Mouse (Mus musculus) testis, adult 2 months (tissue): ENCODE results near the gene Acsl1.

ENCODE experiments used
- CTCF ChIP-seq: fragments of 200-500 bp; IDR thresholded peaks from 2 replicates; pipeline ENCODE4 v1.5.1; 2012; ENCODE audit warnings: low read depth, mild to moderate bottlenecking, inconsistent platforms, low read length, moderate library complexity; ENCODE audit not compliant: control insufficient read depth, insufficient read depth, insufficient replicate concordance
- POLR2A ChIP-seq: fragments of 200-500 bp; IDR thresholded peaks from 2 replicates; pipeline ENCODE4 v1.6.1; 2012; ENCODE audit warnings: low read depth, mild to moderate bottlenecking, inconsistent platforms, low read length, moderate library complexity; ENCODE audit not compliant: control insufficient read depth

DNA sequence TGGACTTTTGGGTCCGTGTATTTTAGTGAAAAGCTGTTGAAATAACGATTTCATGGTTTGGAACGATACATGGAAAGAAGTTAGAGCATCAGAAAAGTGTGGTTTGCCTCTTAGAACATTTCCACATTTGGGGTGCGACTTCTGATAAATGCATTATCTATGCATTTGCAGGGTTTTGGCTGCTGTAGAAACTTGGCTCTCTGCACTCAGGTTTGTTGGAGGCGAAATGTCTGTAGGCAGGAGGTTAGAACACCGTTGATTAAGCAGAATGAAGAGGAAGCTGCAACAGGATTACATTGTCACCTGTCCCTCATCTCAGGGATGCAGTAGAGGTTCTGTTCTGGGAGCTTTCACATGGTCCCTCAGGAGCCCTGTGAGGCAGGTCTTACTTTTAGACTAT is 3.8 kb downstream of the Acsl1 start:
- TF ChIP-seq POLR2A (no peak), CTCF (no peak)
